Mouse (Mus musculus) gonadal fat pad, adult 2 months (tissue): ENCODE data around the gene Cnot2. TPM values are rescaled to one million over a fixed set of nuclear protein-coding genes. Genes with fewer than 3 reads are reported as not detected.

Source experiments
- DNase-seq: peaks from one replicate; pipeline ENCODE4 v3.0.0-alpha.2; 2012; ENCODE audit warnings: low read depth
- polyA plus RNA-seq: library from polyadenylated mRNA; depleted of rRNA; stranded (reverse); fragments of >200 nt; gene quantifications from 2 replicates; pipeline ENCODE4 v1.2.3, GENCODE M21; 2012

The Cnot2 gene
- polyA plus RNA-seq, 1 experiment: 40.4 TPM

DNA sequence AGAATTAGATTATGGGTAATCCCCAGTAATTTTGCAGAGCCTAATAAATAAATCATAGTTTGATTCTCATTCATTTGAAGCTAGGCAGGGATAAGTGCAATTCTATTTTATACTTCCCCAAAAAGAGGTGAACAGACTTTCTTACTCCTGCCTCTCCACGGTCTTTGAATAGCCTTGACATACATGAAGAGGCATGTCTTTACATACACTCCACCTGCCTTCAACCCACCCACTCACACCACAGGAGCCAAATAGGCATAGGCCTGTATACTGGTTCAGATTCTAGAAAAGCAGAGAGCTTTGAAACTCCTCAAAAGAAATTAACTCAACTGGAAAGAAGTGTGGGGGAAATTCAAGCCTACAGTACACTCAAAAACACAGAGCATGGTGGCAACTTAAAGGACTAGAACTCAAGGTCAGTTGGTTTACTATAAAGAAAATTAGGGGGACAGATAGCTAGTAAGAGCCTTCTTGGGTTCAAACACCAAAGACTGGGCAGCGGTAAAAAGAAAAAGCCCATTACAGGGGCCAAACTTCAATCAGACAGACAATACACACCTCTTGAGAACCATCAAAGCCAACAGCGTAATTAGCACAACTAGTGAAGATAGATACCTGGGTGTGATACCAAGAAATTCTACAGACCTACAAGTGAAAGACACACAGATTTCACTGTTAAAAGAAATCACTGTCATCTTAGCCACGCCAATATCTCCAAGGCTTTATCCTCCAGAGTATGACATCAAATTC lies 18.4 kb downstream of the Cnot2 start:
- no peak for DNase-seq

DNA sequence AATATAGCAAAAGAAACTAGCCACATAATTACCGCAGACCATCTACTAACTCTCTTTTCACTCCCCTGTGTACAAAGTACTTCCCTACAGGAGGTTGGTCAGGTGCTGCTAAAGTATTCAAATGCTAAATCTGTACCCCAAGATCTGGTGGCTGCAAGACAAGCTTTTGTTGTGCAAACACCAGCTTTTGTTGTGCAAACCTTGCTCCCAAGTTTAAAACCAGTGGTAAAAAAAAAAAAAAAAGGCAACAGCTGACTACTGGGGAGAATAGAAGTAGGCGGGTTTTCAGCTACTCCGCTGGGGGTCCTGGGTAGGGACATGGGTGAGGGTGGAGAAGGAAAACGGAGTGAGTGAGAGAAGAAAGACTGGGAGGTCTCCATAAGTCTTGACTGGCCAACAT lies 19.1 kb downstream of the Cnot2 start:
- DNase-seq: no peak

DNA sequence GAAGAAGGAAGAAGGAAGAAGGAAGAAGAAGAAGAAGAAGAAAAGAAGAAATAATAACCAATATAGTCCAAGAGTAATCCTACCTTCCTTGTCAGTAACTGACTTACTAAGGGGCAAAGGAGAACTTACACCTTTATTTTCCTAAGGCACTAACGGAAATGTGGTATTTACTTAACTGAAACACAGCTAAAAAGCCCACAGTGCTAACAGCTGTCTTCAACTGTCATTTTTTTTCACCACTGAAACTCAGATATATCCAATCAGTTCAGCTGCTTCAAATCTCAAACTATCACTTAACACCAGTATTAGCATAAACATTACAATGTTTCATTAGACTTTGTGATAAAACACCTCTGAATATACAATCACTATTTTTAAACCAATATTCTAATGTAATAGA lies 22.1 kb downstream of the Cnot2 start:
- no peak for DNase-seq

DNA sequence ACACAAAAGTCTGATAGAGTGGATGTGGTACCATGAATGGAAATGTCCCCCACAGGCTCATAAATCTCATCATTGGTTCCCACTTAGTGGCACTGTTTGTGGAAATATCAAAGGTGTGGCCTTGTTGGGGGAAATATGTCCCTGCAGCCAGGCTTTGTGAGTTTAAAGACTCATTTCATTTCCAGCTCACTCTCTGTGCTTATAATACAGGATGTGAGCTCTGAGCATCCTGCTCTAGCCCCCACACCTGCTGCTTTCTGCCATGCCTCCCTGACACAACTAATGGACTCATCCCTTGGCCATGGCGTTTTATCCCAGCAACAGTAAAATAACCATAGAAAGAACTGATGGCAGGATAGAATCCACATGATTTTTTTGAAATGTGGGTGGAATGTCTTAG lies 24.1 kb downstream of the Cnot2 start:
- DNase-seq: no peak

DNA sequence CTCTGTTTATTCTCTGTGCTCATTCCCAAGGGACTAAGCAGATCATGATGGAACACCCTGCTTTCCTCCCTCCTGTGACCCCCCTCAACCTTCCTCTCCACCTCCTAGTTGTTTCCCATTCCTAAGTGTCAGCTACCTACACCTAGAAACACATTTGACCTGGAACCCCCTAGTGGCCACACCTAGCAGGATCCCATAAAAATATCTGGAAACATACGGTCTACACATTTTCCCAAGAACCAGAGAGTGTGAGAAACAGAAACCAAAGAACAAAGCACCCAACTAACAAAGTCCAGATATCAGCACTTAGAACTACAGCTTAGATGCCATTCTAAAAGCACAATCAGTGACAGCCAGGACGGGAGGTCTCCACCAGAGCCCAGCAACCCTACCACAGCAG lies 26.9 kb downstream of the Cnot2 start:
- no peak for DNase-seq

DNA sequence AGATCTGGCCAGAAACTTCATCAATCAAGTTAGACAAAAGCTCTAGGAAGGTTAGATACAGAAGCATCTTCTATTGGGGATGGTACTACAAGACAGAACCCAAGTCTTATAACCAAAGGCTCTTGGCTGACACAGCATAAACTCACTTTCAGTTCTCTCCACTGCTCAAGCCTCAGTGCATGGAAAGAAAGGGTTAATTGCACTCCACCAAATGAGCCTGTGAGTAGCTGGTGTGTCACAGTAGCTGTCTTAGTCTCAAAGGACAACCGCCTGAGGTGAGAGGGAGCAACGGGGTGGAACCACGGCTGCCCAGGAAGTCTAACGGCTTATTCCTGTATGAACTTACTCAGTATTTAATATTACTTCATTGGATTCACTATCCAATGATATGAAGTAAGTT lies 33.4 kb downstream of the Cnot2 start:
- no peak for DNase-seq

DNA sequence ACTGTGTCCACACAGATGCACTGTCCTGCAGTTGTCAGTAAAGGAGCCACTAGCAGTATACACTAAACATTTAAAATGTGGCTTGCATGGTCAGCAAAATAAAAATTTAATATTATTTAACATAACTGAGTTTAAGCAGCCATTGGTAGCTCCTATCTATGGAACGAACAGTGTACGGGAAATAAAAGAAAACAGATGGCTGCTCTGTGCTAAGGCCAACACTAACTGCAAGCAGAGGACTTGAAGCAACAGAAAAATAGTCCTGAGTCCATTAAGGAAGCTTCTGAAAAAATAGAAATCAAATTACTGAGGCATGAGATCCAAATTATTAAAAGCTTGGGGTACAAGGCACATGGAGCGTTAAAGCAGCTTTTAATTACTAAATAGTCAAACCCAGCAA lies 35.1 kb downstream of the Cnot2 start:
- DNase-seq: no peak

DNA sequence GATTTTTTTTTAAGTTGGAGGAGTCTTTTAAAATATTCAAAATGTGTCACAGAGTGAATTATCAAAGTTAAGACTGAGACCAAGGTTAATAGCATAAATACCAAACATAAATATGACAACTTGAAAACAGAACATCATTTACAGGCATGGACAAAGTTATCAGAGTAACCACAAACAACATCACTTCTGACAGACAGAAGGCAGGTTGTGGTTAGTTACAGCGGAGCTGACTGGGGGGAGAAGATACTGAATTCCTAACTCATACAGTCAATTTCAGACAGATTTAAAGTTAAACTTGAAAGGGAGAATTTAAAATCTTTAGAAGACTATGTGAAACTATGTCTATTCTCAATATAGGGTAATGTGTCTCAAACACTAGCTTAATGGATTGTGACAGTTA lies 38.2 kb downstream of the Cnot2 start:
- no peak for DNase-seq

DNA sequence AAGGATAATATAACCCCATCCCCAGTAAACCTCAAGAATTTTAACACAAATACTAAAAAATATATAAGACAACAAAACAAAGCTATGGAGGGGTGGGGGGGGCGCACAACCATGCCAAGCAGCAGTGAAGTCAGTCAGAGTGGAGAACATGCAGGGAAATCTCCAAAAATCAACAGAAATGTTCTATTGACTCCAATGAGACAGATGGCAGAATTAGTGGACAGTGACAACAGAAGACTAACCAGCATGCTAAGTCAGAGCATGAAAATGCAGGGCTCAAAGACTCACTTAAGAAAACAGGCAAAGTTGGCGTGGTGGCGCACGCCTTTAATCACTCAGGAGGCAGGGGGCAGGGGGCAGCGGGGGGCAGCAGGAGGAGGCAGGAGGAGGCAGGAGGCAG lies 40.6 kb downstream of the Cnot2 start:
- no peak for DNase-seq

DNA sequence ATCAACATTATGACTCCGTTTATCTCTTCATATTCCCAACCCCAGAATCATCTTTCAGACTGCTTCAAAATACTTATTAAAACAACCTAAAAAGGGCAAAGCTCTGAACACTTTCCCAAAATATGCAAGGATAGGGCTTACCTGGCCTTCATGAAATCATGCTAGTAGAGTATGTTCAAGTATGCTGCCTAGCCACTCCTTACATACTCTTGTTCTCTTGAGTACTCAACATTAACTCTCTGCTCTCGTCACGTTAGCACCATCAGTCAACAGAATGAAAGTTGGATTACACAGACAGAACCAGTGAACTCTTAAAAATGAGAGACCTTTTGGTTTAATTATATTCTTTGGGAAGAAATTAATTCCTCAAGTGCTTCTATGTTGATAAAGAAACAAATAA lies 43.8 kb downstream of the Cnot2 start:
- DNase-seq: no peak

DNA sequence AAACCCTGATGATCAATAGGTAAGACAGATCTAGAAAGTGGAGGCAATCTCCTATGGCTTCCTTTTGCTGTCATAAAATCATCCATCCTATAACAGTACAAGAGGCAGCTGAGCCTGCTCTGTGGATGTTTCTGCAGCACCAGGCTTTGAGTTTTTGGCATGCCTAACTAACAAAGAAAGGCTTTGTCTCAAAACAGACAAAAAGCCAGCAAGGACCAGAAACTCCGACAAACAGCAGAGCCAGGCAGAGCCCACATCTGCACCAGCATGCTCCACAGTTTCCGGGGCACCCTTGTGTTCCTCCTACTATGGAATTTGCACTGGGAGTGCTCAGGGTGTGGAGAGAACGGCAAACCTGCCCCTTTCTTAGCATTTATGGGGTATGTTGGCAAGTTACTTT lies 47.0 kb downstream of the Cnot2 start:
- no peak for DNase-seq

DNA sequence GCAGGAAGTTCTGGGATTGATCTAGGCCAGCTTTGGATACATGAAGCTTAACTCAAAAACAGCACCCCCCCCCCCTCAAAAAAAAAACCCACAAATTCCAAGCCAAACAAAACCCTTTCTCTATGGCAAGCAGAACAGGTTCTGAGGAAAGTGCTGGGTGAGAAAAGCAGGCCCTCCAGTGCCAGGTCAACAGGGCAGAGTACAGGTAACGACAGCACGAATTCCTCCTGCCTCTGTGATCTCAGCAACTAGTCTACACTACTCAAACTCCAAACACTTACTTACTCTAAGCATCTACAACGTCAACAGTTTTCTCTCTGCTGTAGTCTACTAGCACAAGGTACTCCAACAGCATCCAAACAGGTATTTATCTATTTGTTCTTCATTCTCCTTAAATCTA lies 48.8 kb downstream of the Cnot2 start:
- DNase-seq: no peak

DNA sequence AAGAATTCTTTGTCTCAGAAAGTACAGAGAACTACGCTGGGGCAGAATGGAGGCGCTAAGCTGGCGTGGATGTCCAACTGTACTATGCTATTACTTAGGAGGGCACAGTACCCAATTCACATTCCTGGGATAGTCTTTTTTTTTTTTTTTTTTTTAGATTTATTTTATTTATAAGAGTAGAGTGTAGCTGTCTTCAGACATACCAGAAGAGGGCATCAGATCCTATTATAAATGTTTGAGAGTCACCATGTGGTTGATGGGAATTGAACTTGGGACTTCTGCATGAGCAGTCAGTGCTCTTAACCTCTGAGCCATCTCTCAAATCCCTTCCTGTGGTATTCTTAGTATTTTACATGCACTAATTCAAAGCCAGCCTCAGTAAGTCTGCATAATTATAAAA lies 50.2 kb downstream of the Cnot2 start:
- no peak for DNase-seq

DNA sequence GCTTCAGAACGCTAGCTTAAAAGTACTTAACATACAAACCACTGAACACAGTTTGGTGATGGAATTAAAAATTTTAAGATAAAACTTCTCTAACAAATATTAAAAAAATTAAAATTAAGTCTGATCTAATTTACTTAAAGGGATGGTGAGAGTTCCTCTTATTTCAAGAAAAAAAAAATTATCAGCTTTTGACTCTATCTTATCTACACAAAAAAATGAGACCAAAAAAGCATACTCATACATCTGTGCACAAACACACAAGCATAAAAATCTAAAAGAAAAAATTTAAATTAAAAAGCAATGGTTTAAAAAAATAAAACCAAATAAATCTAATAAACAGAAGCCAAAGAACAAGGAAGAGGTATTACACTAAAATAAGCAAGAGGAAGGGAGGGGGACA lies 61.7 kb downstream of the Cnot2 start:
- DNase-seq: no peak

DNA sequence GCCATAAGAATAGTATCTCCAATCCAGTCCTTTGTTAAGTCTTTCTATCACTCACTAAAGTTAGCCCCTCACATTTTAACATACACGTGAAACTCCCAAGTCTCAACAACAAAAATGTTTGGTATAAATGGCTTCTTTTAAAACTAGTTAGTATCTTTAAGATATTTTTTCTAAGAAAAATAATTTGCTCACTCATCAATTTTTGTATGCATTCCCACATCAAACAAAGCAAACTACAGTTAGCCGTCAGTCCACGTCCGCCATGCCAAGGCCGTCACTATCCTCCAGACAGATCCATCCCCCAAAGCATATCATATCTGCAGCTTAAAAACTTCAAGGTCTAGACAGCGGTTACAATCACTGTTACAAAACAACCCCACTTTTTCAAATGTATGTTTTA lies 65.7 kb downstream of the Cnot2 start:
- no peak for DNase-seq

DNA sequence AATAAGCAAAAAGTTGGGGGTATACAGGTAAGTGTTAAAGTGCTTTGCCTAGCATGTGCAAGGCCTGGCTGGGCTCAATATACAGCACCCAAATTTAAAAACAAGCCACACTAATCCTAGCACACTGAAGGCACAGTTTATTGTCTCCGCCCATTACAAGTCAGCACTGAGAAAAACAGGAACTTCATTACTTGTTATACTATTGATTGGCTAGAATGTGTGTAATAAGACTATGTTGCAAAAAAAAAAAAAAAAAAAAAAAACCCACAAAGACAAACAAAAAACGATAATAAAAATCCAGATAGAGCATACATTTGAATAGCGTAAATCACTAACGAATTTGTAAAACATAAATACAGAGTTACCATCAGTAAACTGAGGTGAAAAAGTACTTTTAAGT lies 66.2 kb downstream of the Cnot2 start:
- no peak for DNase-seq

DNA sequence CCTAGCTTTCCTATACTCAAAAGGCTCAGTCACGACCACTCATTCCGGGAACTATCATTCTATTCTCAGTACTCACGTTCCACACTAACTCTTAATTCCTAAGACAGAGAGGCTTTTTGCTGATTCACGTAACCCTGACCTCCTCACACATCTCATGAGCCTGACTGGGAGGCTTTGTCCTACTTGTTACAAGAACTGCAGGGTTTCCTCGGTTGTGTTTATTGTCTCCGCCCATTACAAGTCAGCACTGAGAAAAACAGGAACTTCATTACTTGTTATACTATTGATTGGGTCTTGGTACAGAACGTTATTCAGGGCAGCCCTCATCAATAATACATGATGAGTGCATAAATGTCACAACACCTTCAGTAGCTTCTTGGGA lies 68.1 kb downstream of the Cnot2 start:
- no peak for DNase-seq

DNA sequence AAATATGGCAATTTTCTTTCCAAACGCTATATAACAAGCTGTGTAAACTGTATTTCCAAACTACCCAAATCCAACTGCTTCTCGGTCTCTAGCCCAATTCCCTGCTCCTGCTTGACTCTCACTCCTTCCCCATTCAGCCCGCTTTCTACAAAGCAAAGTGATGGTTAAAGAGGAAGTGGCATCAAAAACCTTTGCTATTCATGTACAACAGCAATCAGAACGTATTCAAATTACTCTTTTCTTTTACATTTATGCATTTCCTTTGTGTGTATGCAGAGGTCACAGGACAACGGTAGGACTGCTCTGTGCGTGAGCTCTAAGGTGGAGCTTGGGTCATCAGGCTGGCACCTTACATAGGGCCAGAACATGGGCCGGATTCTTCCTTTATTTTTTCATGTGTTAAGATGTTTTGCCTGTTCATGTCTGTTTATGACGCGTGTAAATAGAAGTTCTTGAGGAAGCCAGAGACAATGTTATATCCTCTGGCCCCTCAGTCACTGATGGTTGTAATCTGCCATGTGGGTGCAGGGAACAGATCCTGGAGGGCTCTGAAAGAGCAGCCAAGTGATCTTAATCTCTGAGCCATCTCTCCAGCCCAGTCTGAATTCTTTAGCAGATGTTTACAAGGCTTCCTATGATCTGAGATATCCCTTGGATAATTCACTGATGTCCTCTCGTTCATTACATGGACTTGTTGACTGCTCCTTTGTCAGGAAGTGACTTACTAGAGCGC lies 68.6 kb downstream of the Cnot2 start:
- no peak for DNase-seq

DNA sequence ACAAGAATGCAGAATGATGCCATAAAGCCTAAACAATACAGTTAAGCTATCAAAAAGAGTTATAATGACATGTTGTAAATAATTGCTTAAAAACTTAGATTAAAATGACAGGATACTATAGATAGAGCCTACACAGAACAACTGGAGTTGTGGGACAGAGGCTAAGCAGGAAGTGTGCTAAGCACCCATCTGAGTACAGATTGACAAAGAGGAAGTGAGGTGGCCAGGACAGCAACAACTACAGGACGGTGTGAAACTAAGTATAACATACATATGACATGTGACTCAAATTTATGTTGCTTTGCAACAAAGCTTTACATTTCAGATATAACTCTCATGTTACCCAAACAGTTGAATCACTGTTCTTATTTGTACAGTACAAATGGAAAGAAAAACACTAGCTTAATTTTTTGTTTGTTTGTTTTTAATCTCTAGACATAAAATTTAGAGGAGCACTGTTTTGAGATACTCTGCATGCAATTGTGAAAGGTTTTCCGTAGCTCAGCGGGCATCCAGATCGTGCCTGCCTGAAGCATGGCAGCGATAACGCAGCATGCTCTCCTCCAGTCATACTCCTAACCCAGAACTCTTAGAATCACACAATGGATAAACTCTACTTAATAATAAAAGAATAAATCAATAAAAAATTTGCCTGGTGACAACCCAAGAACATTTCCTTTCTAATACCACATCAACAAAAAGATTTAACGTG lies 75.9 kb downstream of the Cnot2 start:
- DNase-seq: no peak

DNA sequence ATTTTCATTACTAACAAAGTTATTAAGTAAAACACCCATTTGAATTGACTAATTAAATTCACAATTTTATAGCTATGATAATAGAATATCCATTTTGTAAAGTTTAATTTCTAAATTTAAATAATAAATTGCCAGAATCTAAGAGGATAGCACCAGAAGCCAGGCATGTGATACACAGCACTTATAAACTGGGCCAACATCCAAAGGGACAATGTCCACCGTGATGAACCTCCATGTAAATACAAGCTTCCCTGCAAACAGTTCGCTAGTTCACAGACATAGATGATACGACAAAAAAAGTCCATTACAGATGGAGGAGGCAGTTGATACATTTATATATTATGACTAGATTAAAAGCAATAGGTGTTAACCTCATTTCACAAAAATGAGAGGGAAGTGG lies 88.5 kb downstream of the Cnot2 start:
- no peak for DNase-seq

DNA sequence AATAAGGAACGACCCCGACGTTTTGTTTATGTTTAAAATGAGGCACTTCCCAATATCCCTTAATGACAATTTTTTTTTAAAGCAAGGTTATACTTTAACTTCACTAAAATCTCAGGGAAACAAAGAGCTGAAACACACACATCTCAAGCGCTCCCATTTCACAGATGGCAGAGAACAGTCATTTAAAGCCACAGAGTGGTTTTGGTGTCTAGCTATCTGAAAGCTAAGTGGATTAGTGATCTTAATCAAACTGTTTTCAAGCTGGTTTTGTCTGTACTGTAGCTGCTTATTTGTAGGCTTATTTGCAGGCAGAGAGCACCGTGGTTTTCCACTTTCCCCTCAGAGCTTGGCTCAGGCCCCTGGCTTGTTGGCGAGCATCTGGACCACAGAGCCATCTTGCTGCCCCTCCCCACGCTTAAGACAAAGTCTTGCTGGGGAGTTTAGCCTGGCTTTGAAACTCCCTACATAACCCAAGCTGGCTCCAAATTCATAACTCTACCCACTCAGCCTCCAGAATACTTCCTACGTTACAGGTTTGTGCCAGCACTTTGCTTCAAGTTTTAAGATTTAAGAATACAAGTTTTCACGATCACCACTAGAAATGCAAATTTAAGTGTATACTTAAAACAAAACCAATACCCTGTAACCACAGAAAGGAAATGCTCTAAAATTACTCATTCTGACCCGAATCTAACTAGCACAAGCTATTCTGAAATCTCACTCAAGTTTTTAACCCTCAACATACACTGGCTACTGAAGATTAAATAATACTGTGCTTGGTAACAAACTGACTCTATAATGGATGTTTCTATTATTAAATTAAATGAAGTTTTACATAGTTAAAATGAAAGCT lies 94.2 kb downstream of the Cnot2 start:
- DNase-seq: no peak

DNA sequence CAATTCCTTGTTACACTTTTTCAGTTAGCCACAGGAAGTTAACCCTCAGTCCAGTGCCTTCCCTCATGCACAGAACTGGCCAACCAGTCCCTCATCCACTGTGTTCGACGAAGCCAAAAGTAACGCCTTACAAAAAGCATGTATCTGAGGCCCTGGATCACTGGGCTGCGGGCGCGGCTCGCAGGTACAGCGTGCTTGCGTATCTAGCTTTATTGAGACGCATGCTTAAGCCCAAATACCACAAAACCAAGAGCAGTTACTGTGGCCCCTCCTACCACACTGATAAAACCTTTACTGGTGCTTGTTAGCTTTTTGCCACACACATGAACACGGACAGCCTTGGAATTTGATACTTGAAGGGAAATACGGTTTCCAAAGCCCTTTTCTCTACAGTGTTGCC lies 99.4 kb downstream of the Cnot2 start:
- DNase-seq: no peak
